Mouse (Mus musculus) lung, adult 18-20 months (tissue): ENCODE data around the gene Rin1.
A peak's percentile ranks its signal among the peaks of the same experiment; 100 is the strongest.

Experiments used
- DNase-seq, 2 experiments: peaks; one replicate each; pipeline ENCODE4 v3.0.0; 2022; ENCODE audit warnings: mixed read lengths in 2 of 2

Gene Rin1

GRCm38 (mm10) chr19:5095887-5096474, 45.7 kb downstream of the Rin1 start:
- DNase-seq, result no peak

DNA sequence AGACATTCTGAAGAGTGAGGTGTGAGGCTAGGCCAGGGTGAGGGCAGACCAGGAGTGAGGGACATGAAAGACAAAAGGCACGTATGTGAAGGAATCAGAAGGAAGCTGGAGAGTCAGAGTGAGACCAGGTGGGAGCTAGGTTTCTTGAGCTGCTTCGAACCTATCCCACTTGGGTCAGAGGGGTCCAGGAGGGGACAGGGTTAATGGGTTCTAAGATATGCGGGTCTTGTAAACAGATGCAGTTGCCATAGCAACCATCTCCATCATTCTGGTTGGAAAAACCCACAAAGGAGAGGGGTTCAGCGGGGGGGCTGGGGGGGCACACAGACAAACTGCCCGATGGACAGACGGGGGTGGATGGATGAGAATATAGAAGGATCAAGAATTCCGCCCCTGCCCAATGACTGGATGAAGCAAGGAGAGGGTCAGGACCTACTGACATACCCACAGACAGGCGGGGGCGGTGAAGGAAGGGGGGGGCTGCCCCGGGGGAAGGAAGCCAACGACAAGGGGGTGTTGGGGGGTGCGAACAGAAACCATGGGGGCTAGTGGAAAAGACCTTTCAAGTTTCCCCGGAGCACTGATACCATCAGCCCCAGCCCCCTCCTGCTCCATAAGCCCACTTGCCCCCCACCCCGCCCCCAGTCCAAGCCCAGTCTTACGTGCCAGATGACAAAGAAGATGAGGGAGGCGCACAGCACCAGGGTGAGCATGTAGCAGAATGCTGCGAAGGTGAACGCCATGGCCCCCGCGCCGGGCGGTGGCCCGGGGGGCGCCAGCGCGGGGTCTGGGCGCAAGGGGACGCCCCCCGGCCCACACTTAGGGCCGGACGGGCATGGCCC, 47.5 kb downstream of the Rin1 start:
- DNase-seq, result no peak

GRCm38 (mm10) chr19:5098363-5099143, 48.3 kb downstream of the Rin1 start, which contains the start of gene Cnih2:
TSS of gene Cnih2 (minus strand) at chr19:5098521.
- peak in 1 of 2 experiments; percentile 54 for DNase-seq

- no peak for DNase-seq
Measured at GRCm38 (mm10) chr19:5106074-5106473, 55.8 kb downstream of the Rin1 start.
